Mouse (Mus musculus) midbrain, embryonic 10.5 days (tissue): ENCODE data around the gene Gm3182. TPM values are rescaled to one million over a fixed set of nuclear protein-coding genes. Genes with fewer than 3 reads are reported as not detected.
"Not testable (repeated sequence)": the region's sequence is repeated elsewhere in the genome, so short reads cannot be mapped to it uniquely, and the experiment has no call there.

Experiments used
- DNase-seq: peaks from one replicate; pipeline ENCODE4 v3.0.0-alpha.2; 2017; ENCODE audit warnings: low spot score
- H3K27ac ChIP-seq: fragments of 300-500 bp; sonication (generic); replicated peaks from 2 replicates; pipeline ENCODE4 v1.5.1; 2016; ENCODE audit warnings: mild to moderate bottlenecking
- H3K27me3 ChIP-seq: fragments of 300-500 bp; sonication (generic); 2 replicates; pipeline ENCODE4 v1.6.1; 2016; ENCODE audit warnings: low read depth, mild to moderate bottlenecking; ENCODE audit not compliant: poor library complexity, severe bottlenecking
- H3K36me3 ChIP-seq: fragments of 300-500 bp; sonication (generic); 2 replicates; pipeline ENCODE4 v1.6.1; 2016; ENCODE audit warnings: mild to moderate bottlenecking, moderate library complexity
- H3K4me1 ChIP-seq: fragments of 300-500 bp; sonication (generic); 2 replicates; pipeline ENCODE4 v1.6.1; 2016
- H3K4me3 ChIP-seq: fragments of 300-500 bp; sonication (generic); 2 replicates; pipeline ENCODE4 v1.5.1; 2016; ENCODE audit warnings: mild to moderate bottlenecking, moderate library complexity
- H3K9me3 ChIP-seq: fragments of 300-500 bp; sonication (generic); replicated peaks from 2 replicates; pipeline ENCODE4 v1.6.1; 2016; ENCODE audit warnings: mild to moderate bottlenecking
- WGBS: fragments of 180-500 bp; shearing (Covaris S2); methylation state at CpG from one replicate; pipeline ENCODE4 v1.1.7; 2016; 5-methylcytosine and 5-hydroxymethylcytosine counted together
- polyA plus RNA-seq: library from polyadenylated mRNA; unstranded; fragments of >200 nt; fragmentation: Nextera tagmentation; extraction: Ambion mirVana; gene quantifications from 2 replicates; pipeline ENCODE4 v1.2.1, GENCODE M21; 2016

Gene Gm3182
- not detected in 2 replicates for polyA plus RNA-seq

DNA sequence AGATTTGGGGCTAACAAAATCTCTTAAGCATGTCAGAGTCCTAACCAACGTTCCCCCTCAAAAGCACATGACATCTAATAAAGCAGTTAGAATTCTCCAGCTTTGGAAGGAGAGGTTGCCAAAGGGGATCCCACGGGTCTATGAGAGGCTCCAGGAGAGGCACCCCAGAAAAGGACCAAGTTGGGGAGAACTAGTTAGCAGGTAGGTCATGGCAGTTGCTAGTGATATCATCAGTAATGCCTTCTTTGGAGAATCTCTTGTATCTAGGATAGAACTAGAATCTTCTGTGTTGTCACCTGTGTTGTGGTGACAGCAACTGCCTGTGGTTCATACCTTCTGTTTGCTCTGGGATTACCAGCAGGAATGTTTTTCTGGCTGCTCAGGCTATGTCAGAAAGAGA lies at the start of gene Gm3182:
TSS of gene Gm3182 (plus strand) at position 301 of the 400 bp plus-strand sequence.
- 90% methylated on average over 1 of the region's 2 CpGs for WGBS
- DNase-seq, H3K4me3 ChIP-seq, H3K36me3 ChIP-seq, H3K9me3 ChIP-seq, H3K27me3 ChIP-seq, H3K27ac ChIP-seq, H3K4me1 ChIP-seq: not testable (repeated sequence)

GRCm38 (mm10) chr14:4499425-4499824 lies 17.9 kb downstream of the Gm3182 start:
- DNase-seq: peak; percentile 13
- not testable (repeated sequence) for H3K4me1 ChIP-seq, H3K9me3 ChIP-seq, H3K27me3 ChIP-seq, H3K27ac ChIP-seq, H3K36me3 ChIP-seq
- 3% methylated on average over 20 of the region's 25 CpGs for WGBS
- H3K4me3 ChIP-seq: peak overlapping the region; percentile 49

Other genes starting within 250 kb of the Gm3182 start
- gene Gm3138, start 232.1 kb upstream of the Gm3182 start, polyA plus RNA-seq: not detected in 2 replicates
- not detected in 2 replicates for gene Gm3149, start 164.5 kb upstream of the Gm3182 start, polyA plus RNA-seq
- 0.52 and 0.65 TPM in 2 replicates for gene 2610042L04Rik, start 147.0 kb upstream of the Gm3182 start, polyA plus RNA-seq
- gene Gm3159, start 84.2 kb upstream of the Gm3182 start, polyA plus RNA-seq: not detected in 2 replicates
- gene Gm3164, start 66.3 kb upstream of the Gm3182 start, polyA plus RNA-seq: 0.79 TPM in 2 replicates
- 0.55 TPM in 1 of 2 replicates, not detected in the other for gene Gm3173, start 50.8 kb upstream of the Gm3182 start, polyA plus RNA-seq
- not detected in 2 replicates for gene Gm3047, start 73.7 kb downstream of the Gm3182 start, polyA plus RNA-seq
- not detected in 2 replicates for gene Gm8159, start 150.6 kb downstream of the Gm3182 start, polyA plus RNA-seq
- gene Gm3239, start 182.4 kb downstream of the Gm3182 start, polyA plus RNA-seq: 0.15 TPM in 1 of 2 replicates, not detected in the other
- not detected in 2 replicates for gene Gm7876, start 227.5 kb downstream of the Gm3182 start, polyA plus RNA-seq
- gene Gm3252, start 245.0 kb downstream of the Gm3182 start, polyA plus RNA-seq: 0.31 and 0.33 TPM in 2 replicates